Mouse (Mus musculus): ENCODE measurements around the gene Qrfpr. TPM values are rescaled to one million over a fixed set of nuclear protein-coding genes. Genes with fewer than 3 reads are reported as not detected.

Gene Qrfpr
- total RNA-seq (2023) = not detected

GRCm38 (mm10) chr3:36221743-36222682 lies at the start of gene Qrfpr:
TSS of gene Qrfpr (minus strand) at chr3:36222313.

GRCm38 (mm10) chr3:36150934-36151686 lies 71.0 kb downstream of the Qrfpr start, which contains the start of gene D3Ertd254e:
TSS of gene D3Ertd254e (plus strand) at chr3:36151017.

Other genes with a start within 250 kb of the Qrfpr start
- 10 to 100 TPM; 11.9 to 16.2 TPM for gene Mccc1, start 221.6 kb downstream of the Qrfpr start, total RNA-seq (2023)
- not detected for gene Ccdc144b, start 168.8 kb downstream of the Qrfpr start, total RNA-seq (2023)
- 10 to 100 TPM; 22.5 to 26.1 TPM for gene Acad9, start 156.3 kb downstream of the Qrfpr start, total RNA-seq (2023)
- 1 to 10 TPM; 2.6 to 3.0 TPM for gene D3Ertd254e, start 71.3 kb downstream of the Qrfpr start, total RNA-seq (2023)

Data from monocyte, adult 59 days (primary cell).